Mouse (Mus musculus) left cerebral cortex, adult 8-10 months (tissue): ENCODE data around the gene Pgm2. TPM values are rescaled to one million over a fixed set of nuclear protein-coding genes. Genes with fewer than 3 reads are reported as not detected.

ENCODE experiments used
- DNase-seq, 2 experiments: peaks; one replicate each; pipeline ENCODE4 v3.0.0; 2022; ENCODE audit warnings: low spot score in 2 of 2
- total RNA-seq, 4 experiments: library from RNA; stranded (reverse); gene quantifications; 2 replicates each; pipeline ENCODE4 v1.2.4; 2022

The Pgm2 gene
- total RNA-seq, 4 experiments from 2014 or later, result 9.2 to 12.4 (median 11.3) TPM

GRCm38 (mm10) chr5:64144315-64144714, 51.6 kb downstream of the Pgm2 start:
- no peak for DNase-seq

GRCm38 (mm10) chr5:64146384-64147005, 53.7 kb downstream of the Pgm2 start:
- DNase-seq, result no peak

- DNase-seq, result no peak
Measured at GRCm38 (mm10) chr5:64149184-64150127, 56.7 kb downstream of the Pgm2 start.

- no peak for DNase-seq
Measured at GRCm38 (mm10) chr5:64153319-64153718, 60.6 kb downstream of the Pgm2 start.

GRCm38 (mm10) chr5:64155861-64156550, 63.3 kb downstream of the Pgm2 start, which contains the start of gene Tbc1d1:
Gene Tbc1d1, plus strand, starts transcription at chr5:64156305.
- no peak for DNase-seq

GRCm38 (mm10) chr5:64156579-64156978, 63.8 kb downstream of the Pgm2 start:
- DNase-seq, result no peak

GRCm38 (mm10) chr5:64157926-64158325, 65.2 kb downstream of the Pgm2 start:
- DNase-seq, result no peak

- no peak for DNase-seq
Measured at GRCm38 (mm10) chr5:64158501-64158900, 65.8 kb downstream of the Pgm2 start.

GRCm38 (mm10) chr5:64159065-64159780, 66.5 kb downstream of the Pgm2 start:
- peak; percentile 46 to 50 for DNase-seq

GRCm38 (mm10) chr5:64159781-64160704, 67.3 kb downstream of the Pgm2 start:
- DNase-seq, result peak; percentile 52 to 78

GRCm38 (mm10) chr5:64160705-64161391, 68.1 kb downstream of the Pgm2 start:
- no peak for DNase-seq

- DNase-seq, result no peak
Measured at GRCm38 (mm10) chr5:64161917-64162316, 69.2 kb downstream of the Pgm2 start.

GRCm38 (mm10) chr5:64162582-64162981, 69.8 kb downstream of the Pgm2 start:
- no peak for DNase-seq

GRCm38 (mm10) chr5:64164414-64164813, 71.7 kb downstream of the Pgm2 start:
- no peak for DNase-seq

GRCm38 (mm10) chr5:64165826-64166225, 73.1 kb downstream of the Pgm2 start:
- DNase-seq, result no peak

GRCm38 (mm10) chr5:64168990-64169540, 76.3 kb downstream of the Pgm2 start:
- no peak for DNase-seq

GRCm38 (mm10) chr5:64172884-64173283, 80.1 kb downstream of the Pgm2 start:
- DNase-seq, result no peak

- no peak for DNase-seq
Measured at GRCm38 (mm10) chr5:64173302-64173701, 80.6 kb downstream of the Pgm2 start.

GRCm38 (mm10) chr5:64174429-64174935, 81.7 kb downstream of the Pgm2 start:
- DNase-seq, result no peak
